Mouse (Mus musculus) midbrain, postnatal 0 days (tissue): ENCODE data around the gene Casq2. TPM values are rescaled to one million over a fixed set of nuclear protein-coding genes. Genes with fewer than 3 reads are reported as not detected.

ENCODE experiments used
- ATAC-seq: fragments of 200-750 bp; cut with Nextera tagmentation; 2 replicates; pipeline ENCODE4 v1.8.0; 2017; ENCODE audit warnings: moderate number of reproducible peaks, mild to moderate bottlenecking, moderate TSS enrichment, moderate library complexity; ENCODE audit not compliant: low FRiP score
- DNase-seq: peaks from one replicate; pipeline ENCODE4 v3.0.0-alpha.2; 2015; ENCODE audit warnings: low spot score
- H3K27ac ChIP-seq: fragments of 300-500 bp; sonication (generic); 2 replicates; pipeline ENCODE4 v1.5.1; 2014; ENCODE audit warnings: low read depth, mild to moderate bottlenecking, low read length, mixed read lengths
- H3K27me3 ChIP-seq: fragments of 300-500 bp; sonication (generic); 2 replicates; pipeline ENCODE4 v1.6.1; 2014; ENCODE audit warnings: low read length, control low read depth, mixed read lengths; ENCODE audit not compliant: insufficient read depth
- H3K36me3 ChIP-seq: fragments of 300-500 bp; sonication (generic); 2 replicates; pipeline ENCODE4 v1.6.1; 2014; ENCODE audit warnings: low read length, control low read depth, mixed read lengths; ENCODE audit not compliant: insufficient read depth
- H3K4me1 ChIP-seq: fragments of 300-500 bp; sonication (generic); 2 replicates; pipeline ENCODE4 v1.6.1; 2014; ENCODE audit warnings: mild to moderate bottlenecking, control low read depth, antibody characterized with exemption, low read length, mixed read lengths; ENCODE audit not compliant: insufficient read depth
- H3K4me2 ChIP-seq: fragments of 300-500 bp; sonication (generic); 2 replicates; pipeline ENCODE4 v1.6.1; 2014; ENCODE audit warnings: low read depth, mild to moderate bottlenecking, low read length, mixed read lengths; ENCODE audit not compliant: poor library complexity, severe bottlenecking
- H3K4me3 ChIP-seq: fragments of 300-500 bp; sonication (generic); 2 replicates; pipeline ENCODE4 v1.5.1; 2014; ENCODE audit warnings: low read depth, mild to moderate bottlenecking, low read length, moderate library complexity
- H3K9ac ChIP-seq: fragments of 300-500 bp; sonication (generic); replicated peaks from 2 replicates; pipeline ENCODE4 v1.6.1; 2014; ENCODE audit warnings: mild to moderate bottlenecking, low read length, moderate library complexity, mixed read lengths; ENCODE audit not compliant: poor library complexity, severe bottlenecking
- H3K9me3 ChIP-seq: fragments of 300-500 bp; sonication (generic); 2 replicates; pipeline ENCODE4 v1.6.1; 2016; ENCODE audit warnings: low read length, control low read depth
- CTCF ChIP-seq: IDR thresholded peaks from 2 replicates; pipeline ENCODE4 v1.5.1; 2016; ENCODE audit warnings: antibody characterized with exemption, mild to moderate bottlenecking
- WGBS: fragments of 180-500 bp; shearing (Covaris S2); extraction: QIAGEN DNeasy Blood & Tissue Kit; methylation state at CpG from one replicate; pipeline ENCODE4 v1.1.7; 2014; 5-methylcytosine and 5-hydroxymethylcytosine counted together
- polyA plus RNA-seq: library from polyadenylated mRNA; unstranded; fragments of >200 nt; fragmentation: Nextera tagmentation; extraction: Ambion mirVana; gene quantifications from 2 replicates; pipeline ENCODE4 v1.2.1, GENCODE M21; 2015
- total RNA-seq: library from RNA; depleted of rRNA; stranded (reverse); fragments of >200 nt; gene quantifications from 2 replicates; pipeline ENCODE4 v1.2.3, GENCODE M21; 2014

Gene Casq2
- total and polyA plus RNA-seq, 2 experiments from 2014 or later: 0.84 to 0.93 TPM

GRCm38 (mm10) chr3:102062671-102063010 is 23.6 kb upstream of the Casq2 start:
- ATAC-seq (no peak), DNase-seq (no peak)
- Histone ChIP-seq H3K27me3 (no peaks in the 10 kb centered on the region), H3K27ac (no peak overlapping the region), H3K4me2 (no peak overlapping the region), H3K4me1 (no peaks in the 10 kb centered on the region), H3K9ac (no peak overlapping the region), H3K36me3 (no peaks in the 10 kb centered on the region), H3K4me3 (no peak overlapping the region), H3K9me3 (no peaks in the 10 kb centered on the region)
- 42% methylated on average over 8 of the region's 8 CpGs for WGBS
- no peak for TF ChIP-seq CTCF

GRCm38 (mm10) chr3:102063273-102064120 is 22.7 kb upstream of the Casq2 start:
- DNase-seq (no peak), ATAC-seq (no peak)
- Histone ChIP-seq H3K4me2 (no peak overlapping the region), H3K4me1 (no peaks in the 10 kb centered on the region), H3K9ac (no peak overlapping the region), H3K9me3 (no peaks in the 10 kb centered on the region), H3K27ac (no peak overlapping the region), H3K27me3 (no peaks in the 10 kb centered on the region), H3K36me3 (no peaks in the 10 kb centered on the region), H3K4me3 (no peak overlapping the region)
- WGBS: 74% methylated on average over 10 of the region's 10 CpGs
- TF ChIP-seq CTCF: no peak

GRCm38 (mm10) chr3:102064566-102064965 is 21.6 kb upstream of the Casq2 start:
- H3K4me3 ChIP-seq: no peak overlapping the region
- H3K27me3 ChIP-seq: no peaks in the 10 kb centered on the region; the same call in 1 of the 2 replicates
- no peak overlapping the region for H3K9ac ChIP-seq
- no peak for DNase-seq
- no peak overlapping the region for H3K4me2 ChIP-seq
- H3K9me3 ChIP-seq: no peaks in the 10 kb centered on the region
- H3K27ac ChIP-seq: no peak overlapping the region
- ATAC-seq: no peak
- no peaks in the 10 kb centered on the region for H3K4me1 ChIP-seq
- no peak for TF ChIP-seq CTCF
- WGBS: 85% methylated on average over 6 of the region's 6 CpGs
- H3K36me3 ChIP-seq: no peaks in the 10 kb centered on the region

GRCm38 (mm10) chr3:102067306-102067705 is 18.9 kb upstream of the Casq2 start:
- no peak overlapping the region for H3K4me2 ChIP-seq
- no peaks in the 10 kb centered on the region for H3K4me1 ChIP-seq
- DNase-seq: no peak
- WGBS: 44% methylated on average over 1 of the region's 1 CpGs
- H3K4me3 ChIP-seq: no peak overlapping the region
- H3K9me3 ChIP-seq: no peaks in the 10 kb centered on the region
- no peak overlapping the region for H3K27ac ChIP-seq
- no peak for ATAC-seq
- H3K27me3 ChIP-seq: no peaks in the 10 kb centered on the region; the same call in 1 of the 2 replicates
- TF ChIP-seq CTCF: no peak
- H3K9ac ChIP-seq: no peak overlapping the region
- H3K36me3 ChIP-seq: no peaks in the 10 kb centered on the region

GRCm38 (mm10) chr3:102067861-102068260 is 18.4 kb upstream of the Casq2 start:
- no peak for TF ChIP-seq CTCF
- no peak for DNase-seq
- no peak for ATAC-seq
- Histone ChIP-seq H3K27me3 (no peaks in the 10 kb centered on the region; the same call in 1 of the 2 replicates), H3K4me3 (no peak overlapping the region), H3K4me1 (no peaks in the 10 kb centered on the region), H3K4me2 (no peak overlapping the region), H3K27ac (no peak overlapping the region), H3K9ac (no peak overlapping the region), H3K36me3 (no peaks in the 10 kb centered on the region), H3K9me3 (no peaks in the 10 kb centered on the region)
- 96% methylated on average over 2 of the region's 2 CpGs for WGBS

- DNase-seq (no peak), ATAC-seq (no peak)
- Histone ChIP-seq H3K9me3 (no peaks in the 10 kb centered on the region), H3K4me1 (no peaks in the 10 kb centered on the region), H3K27me3 (no peaks in the 10 kb centered on the region; the same call in 1 of the 2 replicates), H3K36me3 (no peaks in the 10 kb centered on the region), H3K27ac (no peak overlapping the region), H3K4me2 (no peak overlapping the region), H3K9ac (no peak overlapping the region), H3K4me3 (no peak overlapping the region)
- TF ChIP-seq CTCF: no peak
- WGBS: 83% methylated on average over 4 of the region's 4 CpGs
Observed at GRCm38 (mm10) chr3:102069260-102069659, 17.0 kb upstream of the Casq2 start.
